Comparison of ENCODE assay signal across 22 mouse cellular contexts in the genomic region with DNA sequence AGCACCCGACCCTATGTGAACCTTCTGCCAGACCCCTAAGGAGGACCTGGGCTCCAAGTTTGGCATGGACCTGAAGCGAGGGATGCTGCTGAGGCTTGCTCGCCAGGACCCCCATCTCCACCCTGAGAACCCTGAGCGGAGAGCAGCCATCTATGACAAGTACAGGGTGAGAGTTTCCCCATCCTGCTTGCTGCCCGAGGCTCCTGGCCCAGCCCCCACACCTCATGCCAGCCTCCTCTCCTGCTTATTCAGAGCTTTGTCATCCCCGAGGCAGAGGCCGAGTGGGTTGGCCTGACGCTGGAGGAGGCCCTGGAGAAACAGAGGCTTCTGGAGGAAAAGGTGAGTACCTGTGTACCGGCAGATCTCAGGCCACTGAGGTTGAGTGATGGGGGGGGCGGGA. TPM values are rescaled to one million over a fixed set of nuclear protein-coding genes. Genes with fewer than 3 reads are reported as not detected.
DNase-seq lines count a peak whose midpoint lies in the region; ATAC-seq and TF ChIP-seq lines count a peak whose summit lies in the region.
"Had no signal": no experiment of that assay in that cellular context is flagged by ENCODE, and none has a peak within 500 bp of the region (broad histone marks: within the 10 kb centered on the region; RNA-seq: fewer than 3 reads in every experiment).

No protein-coding gene starts in this region.

- no peak overlapping the region for H3K4me3 ChIP-seq in liver, embryonic 13.5 days (replicated peaks)
- H3K4me3 ChIP-seq in liver, postnatal 0 days (ENCODE audit: low read depth, low read length), result no peak overlapping the region
- no peak overlapping the region for H3K4me3 ChIP-seq in neural tube, embryonic 12.5 days
- H3K4me3 ChIP-seq in neural tube, embryonic 15.5 days (replicated peaks), result no peak overlapping the region
- H3K4me3 ChIP-seq: heart, adult 2 months had no signal

- peaks cover 53% of the 10 kb centered on the region for H3K36me3 ChIP-seq in liver, embryonic 13.5 days
- peaks cover 37% of the 10 kb centered on the region for H3K36me3 ChIP-seq in liver, postnatal 0 days (replicated peaks; ENCODE audit: insufficient read depth, low read length)
- peaks cover 50% of the 10 kb centered on the region for H3K36me3 ChIP-seq in neural tube, embryonic 12.5 days
- peaks cover 48% of the 10 kb centered on the region for H3K36me3 ChIP-seq in neural tube, embryonic 15.5 days

- no peak overlapping the region for H3K27ac ChIP-seq in liver, embryonic 13.5 days
- no peak overlapping the region for H3K27ac ChIP-seq in liver, postnatal 0 days (ENCODE audit: low read depth)
- H3K27ac ChIP-seq in neural tube, embryonic 12.5 days, result no peak overlapping the region
- no peak overlapping the region for H3K27ac ChIP-seq in neural tube, embryonic 15.5 days (replicated peaks)
- H3K27ac ChIP-seq: embryonic facial prominence, embryonic 13.5 days; heart, adult 2 months; heart, embryonic 15.5 days; hindbrain, embryonic 12.5 days had no signal

- H3K4me2 ChIP-seq in liver, embryonic 13.5 days, result peak overlapping the region; percentile 92
- H3K4me2 ChIP-seq in liver, postnatal 0 days (ENCODE audit: low read depth, low read length), result no peak overlapping the region
- H3K4me2 ChIP-seq in neural tube, embryonic 12.5 days (replicated peaks), result peak overlapping the region; percentile 24
- no peak overlapping the region for H3K4me2 ChIP-seq in neural tube, embryonic 15.5 days

- peak overlapping the region; percentile 88; the same call in 1 of the 2 replicates for H3K9ac ChIP-seq in liver, embryonic 13.5 days
- no peak overlapping the region for H3K9ac ChIP-seq in liver, postnatal 0 days (replicated peaks)
- no peak overlapping the region for H3K9ac ChIP-seq in neural tube, embryonic 12.5 days
- H3K9ac ChIP-seq in neural tube, embryonic 15.5 days (replicated peaks), result no peak overlapping the region

- H3K27me3 ChIP-seq in liver, embryonic 13.5 days, result no peaks in the 10 kb centered on the region
- H3K27me3 ChIP-seq in liver, postnatal 0 days (ENCODE audit: insufficient read depth, low read length), result no peaks in the 10 kb centered on the region
- no peaks in the 10 kb centered on the region for H3K27me3 ChIP-seq in neural tube, embryonic 12.5 days (replicated peaks)
- no peaks in the 10 kb centered on the region for H3K27me3 ChIP-seq in neural tube, embryonic 15.5 days (replicated peaks)
- H3K27me3 ChIP-seq: embryonic facial prominence, embryonic 13.5 days; heart, embryonic 15.5 days; hindbrain, embryonic 12.5 days had no signal

- intact Hi-C loops in heart, postnatal 36 days (cut with DNase I), result loop anchor here (10.0 kb wide), 1 partner anchor 330 kb away; no protein-coding TSS in a partner anchor

- DNase-seq in cerebellum, adult 9-11 months, result peak; percentile 44
- no peak for DNase-seq in cerebellum, adult 11 months
- peak; percentile 86 for DNase-seq in heart, adult 11 months
- no peak for DNase-seq in heart, postnatal 36 days
- DNase-seq in liver, embryonic 13.5 days, result no peak
- DNase-seq in liver, postnatal 0 days, result no peak
- DNase-seq: adrenal gland, postnatal 10 days; B cell, adult 2 months; cerebellum, adult 2 months; cerebellum, postnatal 14 days; gastrocnemius, postnatal 10 days; heart, adult 2 months; heart, postnatal 14 days had no signal

- no peak for ATAC-seq in liver, embryonic 13.5 days (ENCODE audit: low read depth)
- no peak for ATAC-seq in liver, postnatal 0 days
- ATAC-seq in neural tube, embryonic 12.5 days (ENCODE audit: low FRiP score, low read depth), result no peak
- ATAC-seq in neural tube, embryonic 15.5 days (ENCODE audit: low FRiP score), result no peak
- ATAC-seq: CD4-positive, CD25-positive, alpha-beta regulatory T cell, adult 4 months; forebrain, embryonic 16.5 days; hindbrain, embryonic 16.5 days; inflammation-experienced regulatory T-cells, adult 6 months had no signal

- H3K4me1 ChIP-seq in liver, embryonic 13.5 days (replicated peaks), result peaks cover 35% of the 10 kb centered on the region
- H3K4me1 ChIP-seq in liver, postnatal 0 days (ENCODE audit: insufficient read depth), result peaks cover 7% of the 10 kb centered on the region
- H3K4me1 ChIP-seq in neural tube, embryonic 12.5 days, result peaks cover 15% of the 10 kb centered on the region
- peaks cover 26% of the 10 kb centered on the region for H3K4me1 ChIP-seq in neural tube, embryonic 15.5 days

- no peak for TF ChIP-seq EP300 in liver, postnatal 0 days (IDR thresholded peaks at IDR 0.05; ENCODE audit: low read depth)

- WGBS in liver, embryonic 13.5 days (ENCODE audit: insufficient replicate concordance), result 86% methylated on average over 10 of the region's 10 CpGs
- 87% methylated on average over 10 of the region's 10 CpGs for WGBS in liver, postnatal 0 days (ENCODE audit: insufficient replicate concordance)
- 95% methylated on average over 10 of the region's 10 CpGs for WGBS in neural tube, embryonic 12.5 days
- 93% methylated on average over 10 of the region's 10 CpGs for WGBS in neural tube, embryonic 15.5 days

- no peaks in the 10 kb centered on the region for H3K9me3 ChIP-seq in liver, embryonic 13.5 days (replicated peaks)
- H3K9me3 ChIP-seq in liver, postnatal 0 days (ENCODE audit: low read length), result no peaks in the 10 kb centered on the region
- no peaks in the 10 kb centered on the region for H3K9me3 ChIP-seq in neural tube, embryonic 12.5 days
- H3K9me3 ChIP-seq in neural tube, embryonic 15.5 days (replicated peaks), result no peaks in the 10 kb centered on the region
- H3K9me3 ChIP-seq: embryonic facial prominence, embryonic 13.5 days; heart, embryonic 15.5 days; hindbrain, embryonic 12.5 days had no signal

- no peak for TF ChIP-seq CTCF in liver, postnatal 0 days (IDR thresholded peaks at IDR 0.05; ENCODE audit: low read depth)

RNA-seq across cellular contexts. Expression of gene Mrpl28, which starts 1.9 kb away (rescaled TPM):
- 100 to 1,000 TPM; 134 to 148 TPM for total RNA-seq in heart, postnatal 36 days (2021)
- 148 and 156 TPM in 2 replicates for polyA plus RNA-seq in liver, embryonic 13.5 days (2015; fragmentation: Nextera tagmentation; extraction: Ambion mirVana)
- 81.9 and 85.9 TPM in 2 replicates for polyA plus RNA-seq in liver, postnatal 0 days (2015; fragmentation: Nextera tagmentation; extraction: Ambion mirVana)
- polyA plus RNA-seq in neural tube, embryonic 12.5 days (2016; fragmentation: Nextera tagmentation; extraction: Ambion mirVana), result 190 and 200 TPM in 2 replicates
- polyA plus RNA-seq in neural tube, embryonic 15.5 days (2015; fragmentation: Nextera tagmentation; extraction: Ambion mirVana), result 186 and 187 TPM in 2 replicates

RNA-seq across cellular contexts. Expression of gene Tmem8, which starts 12.1 kb away (rescaled TPM):
- total RNA-seq in heart, postnatal 36 days (2021), result 1 to 10 TPM; 3.6 to 4.1 TPM
- 1.3 and 1.7 TPM in 2 replicates for polyA plus RNA-seq in liver, embryonic 13.5 days (2015; fragmentation: Nextera tagmentation; extraction: Ambion mirVana)
- polyA plus RNA-seq in liver, postnatal 0 days (2015; fragmentation: Nextera tagmentation; extraction: Ambion mirVana), result 2.5 and 2.6 TPM in 2 replicates
- polyA plus RNA-seq in neural tube, embryonic 12.5 days (2016; fragmentation: Nextera tagmentation; extraction: Ambion mirVana), result 2.3 and 2.4 TPM in 2 replicates
- 4.3 and 5.9 TPM in 2 replicates for polyA plus RNA-seq in neural tube, embryonic 15.5 days (2015; fragmentation: Nextera tagmentation; extraction: Ambion mirVana)

RNA-seq across cellular contexts. Expression of gene Axin1, which starts 13.3 kb away (rescaled TPM):
- 10 to 100 TPM; 15.9 to 17.3 TPM for total RNA-seq in heart, postnatal 36 days (2021)
- polyA plus RNA-seq in liver, embryonic 13.5 days (2015; fragmentation: Nextera tagmentation; extraction: Ambion mirVana), result 2.9 and 3.7 TPM in 2 replicates
- 4.7 TPM in 2 replicates for polyA plus RNA-seq in liver, postnatal 0 days (2015; fragmentation: Nextera tagmentation; extraction: Ambion mirVana)
- 22.6 and 23.4 TPM in 2 replicates for polyA plus RNA-seq in neural tube, embryonic 12.5 days (2016; fragmentation: Nextera tagmentation; extraction: Ambion mirVana)
- polyA plus RNA-seq in neural tube, embryonic 15.5 days (2015; fragmentation: Nextera tagmentation; extraction: Ambion mirVana), result 7.7 and 13.1 TPM in 2 replicates

RNA-seq across cellular contexts. Expression of gene Nme4, which starts 29.8 kb away (rescaled TPM):
- 1 to 10 TPM; 2.8 to 3.5 TPM for total RNA-seq in heart, postnatal 36 days (2021)
- 56.2 and 58.8 TPM in 2 replicates for polyA plus RNA-seq in liver, embryonic 13.5 days (2015; fragmentation: Nextera tagmentation; extraction: Ambion mirVana)
- polyA plus RNA-seq in liver, postnatal 0 days (2015; fragmentation: Nextera tagmentation; extraction: Ambion mirVana), result 13.9 and 17.7 TPM in 2 replicates
- polyA plus RNA-seq in neural tube, embryonic 12.5 days (2016; fragmentation: Nextera tagmentation; extraction: Ambion mirVana), result 50.8 and 54.4 TPM in 2 replicates
- polyA plus RNA-seq in neural tube, embryonic 15.5 days (2015; fragmentation: Nextera tagmentation; extraction: Ambion mirVana), result 20.3 and 37.4 TPM in 2 replicates

RNA-seq across cellular contexts. Expression of gene Decr2, which starts 35.1 kb away (rescaled TPM):
- total RNA-seq in heart, postnatal 36 days (2021), result 10 to 100 TPM; 10.2 to 11.2 TPM
- polyA plus RNA-seq in liver, embryonic 13.5 days (2015; fragmentation: Nextera tagmentation; extraction: Ambion mirVana), result 11.1 and 13.8 TPM in 2 replicates
- polyA plus RNA-seq in liver, postnatal 0 days (2015; fragmentation: Nextera tagmentation; extraction: Ambion mirVana), result 142 and 151 TPM in 2 replicates
- 28.6 and 30.1 TPM in 2 replicates for polyA plus RNA-seq in neural tube, embryonic 12.5 days (2016; fragmentation: Nextera tagmentation; extraction: Ambion mirVana)
- polyA plus RNA-seq in neural tube, embryonic 15.5 days (2015; fragmentation: Nextera tagmentation; extraction: Ambion mirVana), result 42.8 and 42.9 TPM in 2 replicates

Comparison
In these comparisons a context has a peak if more than half of its experiments do, and no peak if none do; other contexts are left out.
1. DNase-seq: peak in cerebellum, adult 9-11 months (single experiment) and heart, adult 11 months (single experiment); none in cerebellum, adult 11 months (single experiment), heart, postnatal 36 days (0 of 2), liver, embryonic 13.5 days (single experiment) and liver, postnatal 0 days (single experiment).
2. H3K4me2 ChIP-seq: peak in liver, embryonic 13.5 days (single experiment) and neural tube, embryonic 12.5 days (single experiment); none in liver, postnatal 0 days (single experiment) and neural tube, embryonic 15.5 days (single experiment).